ENCODE assay signal across 9 mouse cellular contexts in genomic region chr9:119342728-119343127, GRCm38 (mm10). TPM values are rescaled to one million over a fixed set of nuclear protein-coding genes. Genes with fewer than 3 reads are reported as not detected.
DNase-seq lines count a peak whose midpoint lies in the region; ATAC-seq and TF ChIP-seq lines count a peak whose summit lies in the region.
"Had no signal": no experiment of that assay in that cellular context is flagged by ENCODE, and none has a peak within 500 bp of the region (broad histone marks: within the 10 kb centered on the region; RNA-seq: fewer than 3 reads in every experiment).

No protein-coding gene starts in this region.

- DNase-seq in left cerebral cortex, adult 2 months (ENCODE audit: extremely low spot score in 1 of 2, low spot score in 2 of 2), result no peak
- no peak for DNase-seq in left cerebral cortex, postnatal 25 days (ENCODE audit: low spot score in 2 of 2)
- no peak for DNase-seq in liver, embryonic 11.5 days (ENCODE audit: low spot score)
- DNase-seq in heart, adult 2 months, result no peak
- DNase-seq: adrenal gland, postnatal 14 days; gastrocnemius, postnatal 36 days had no signal

- TF ChIP-seq CTCF in left cerebral cortex, adult 2 months (IDR thresholded peaks at IDR 0.05), result no peak
- no peak for TF ChIP-seq CTCF in heart, adult 2 months (IDR thresholded peaks at IDR 0.05)

- TF ChIP-seq POLR2A in heart, adult 2 months (IDR thresholded peaks at IDR 0.05; ENCODE audit: insufficient read depth, low read depth, low read length), result no peak

- H3K27ac ChIP-seq in left cerebral cortex, adult 2 months, result no peak overlapping the region
- H3K27ac ChIP-seq in intestine, embryonic 16.5 days (ENCODE audit: low read length), result no peak overlapping the region
- no peak overlapping the region for H3K27ac ChIP-seq in liver, embryonic 11.5 days (ENCODE audit: low read depth, low read length)
- no peak overlapping the region for H3K27ac ChIP-seq in neural tube, embryonic 15.5 days (replicated peaks)
- no peak overlapping the region for H3K27ac ChIP-seq in heart, adult 2 months

- H3K4me2 ChIP-seq in intestine, embryonic 16.5 days (ENCODE audit: low read depth, low read length), result peak overlapping the region; percentile 69; the same call in 1 of the 2 replicates
- H3K4me2 ChIP-seq in liver, embryonic 11.5 days, result peak overlapping the region; percentile 92
- peak overlapping the region; percentile 81; the same call in 1 of the 2 replicates for H3K4me2 ChIP-seq in neural tube, embryonic 15.5 days

- WGBS in intestine, embryonic 16.5 days, result 69% methylated on average over 7 of the region's 7 CpGs
- 86% methylated on average over 7 of the region's 7 CpGs for WGBS in liver, embryonic 11.5 days
- 93% methylated on average over 7 of the region's 7 CpGs for WGBS in neural tube, embryonic 15.5 days
- WGBS in heart, adult 2 months, result 90% methylated on average over 7 of the region's 7 CpGs

- H3K36me3 ChIP-seq in intestine, embryonic 16.5 days (ENCODE audit: control insufficient read depth, insufficient read depth, low read length), result peaks cover 3% of the 10 kb centered on the region; the same call in 1 of the 2 replicates
- H3K36me3 ChIP-seq in liver, embryonic 11.5 days (ENCODE audit: control insufficient read depth, insufficient read depth, low read length), result peaks cover 7% of the 10 kb centered on the region
- H3K36me3 ChIP-seq in neural tube, embryonic 15.5 days, result peaks cover 45% of the 10 kb centered on the region
- no peaks in the 10 kb centered on the region for H3K36me3 ChIP-seq in heart, adult 2 months (ENCODE audit: control insufficient read depth, insufficient read depth, low read length)

- intact Hi-C loops in left cerebral cortex, adult 2 months (cut with DNase I), result loop anchor here (5.0 kb wide), 1 partner anchor 60 kb away; the partner anchor contains the start of gene Acvr2b
- intact Hi-C loops in left cerebral cortex, postnatal 25 days (cut with DNase I), result loop anchor here (5.0 to 10.0 kb wide), 2 partner anchors 238 to 415 kb away; partner anchors contain the start of genes Ctdspl and Dlec1
- intact Hi-C loops in heart, adult 2 months (cut with DNase I), result loop anchor here (5.0 to 10.0 kb wide), 2 partner anchors 60 to 238 kb away; partner anchors contain the start of genes Acvr2b and Dlec1

- no peaks in the 10 kb centered on the region for H3K9me3 ChIP-seq in intestine, embryonic 16.5 days (ENCODE audit: control insufficient read depth, low read length)
- H3K9me3 ChIP-seq in liver, embryonic 11.5 days (ENCODE audit: control insufficient read depth, low read length), result no peaks in the 10 kb centered on the region
- no peaks in the 10 kb centered on the region for H3K9me3 ChIP-seq in neural tube, embryonic 15.5 days (replicated peaks)

- H3K4me1 ChIP-seq in intestine, embryonic 16.5 days (ENCODE audit: control insufficient read depth, insufficient read depth, low read length), result peaks cover 16% of the 10 kb centered on the region
- H3K4me1 ChIP-seq in liver, embryonic 11.5 days (replicated peaks; ENCODE audit: control insufficient read depth, insufficient read depth, low read length), result peaks cover 7% of the 10 kb centered on the region
- peaks cover 34% of the 10 kb centered on the region for H3K4me1 ChIP-seq in neural tube, embryonic 15.5 days
- H3K4me1 ChIP-seq in heart, adult 2 months (ENCODE audit: control insufficient read depth, insufficient read depth, low read length), result peaks cover 6% of the 10 kb centered on the region

- H3K9ac ChIP-seq in intestine, embryonic 16.5 days (ENCODE audit: low read depth, low read length), result no peak overlapping the region
- no peak overlapping the region for H3K9ac ChIP-seq in liver, embryonic 11.5 days (ENCODE audit: low read depth, low read length)
- H3K9ac ChIP-seq in neural tube, embryonic 15.5 days (replicated peaks), result no peak overlapping the region
- H3K9ac ChIP-seq in heart, adult 2 months (ENCODE audit: low read depth, low read length), result no peak overlapping the region

- no peak for TF ChIP-seq EP300 in heart, adult 2 months (IDR thresholded peaks at IDR 0.05; ENCODE audit: insufficient read depth, low read depth, low read length)

- H3K79me2 ChIP-seq in heart, adult 2 months (replicated peaks; ENCODE audit: control insufficient read depth, insufficient read depth, low read length), result no peaks in the 10 kb centered on the region

- no peaks in the 10 kb centered on the region for H3K27me3 ChIP-seq in intestine, embryonic 16.5 days (replicated peaks; ENCODE audit: control insufficient read depth, insufficient read depth, low read length)
- H3K27me3 ChIP-seq in liver, embryonic 11.5 days (replicated peaks; ENCODE audit: control insufficient read depth, insufficient read depth, low read length), result no peaks in the 10 kb centered on the region
- 0 out of 2 replicates have a peak, but pooled peaks cover 3% of the 10 kb centered on the region for H3K27me3 ChIP-seq in neural tube, embryonic 15.5 days (replicated peaks)
- H3K27me3 ChIP-seq in heart, adult 2 months (ENCODE audit: control insufficient read depth, insufficient read depth, low read length), result no peaks in the 10 kb centered on the region

- H3K4me3 ChIP-seq in left cerebral cortex, adult 2 months, result peak overlapping the region; percentile 79
- H3K4me3 ChIP-seq in intestine, embryonic 16.5 days (ENCODE audit: low read length), result peak overlapping the region; percentile 74; the same call in 1 of the 2 replicates
- no peak overlapping the region for H3K4me3 ChIP-seq in liver, embryonic 11.5 days (ENCODE audit: low read depth, low read length)
- H3K4me3 ChIP-seq in neural tube, embryonic 15.5 days (replicated peaks), result no peak overlapping the region
- no peak overlapping the region for H3K4me3 ChIP-seq in heart, adult 2 months

- no peak for ATAC-seq in intestine, embryonic 16.5 days
- ATAC-seq in liver, embryonic 11.5 days (replicated peaks; ENCODE audit: low FRiP score), result no peak
- ATAC-seq in neural tube, embryonic 15.5 days (ENCODE audit: low FRiP score), result no peak
- ATAC-seq in megakaryocyte progenitor cell, adult 5-6 weeks (replicated peaks; ENCODE audit: poor library complexity), result no peak

RNA-seq across cellular contexts. Expression of gene Myd88, which starts 1.5 kb away (rescaled TPM):
- total RNA-seq in left cerebral cortex, adult 2 months (2021), result 1 to 10 TPM; 4.6 to 5.5 TPM
- total RNA-seq in left cerebral cortex, postnatal 25 days (2021), result 1 to 10 TPM; 5.4 to 7.3 TPM
- 35.0 and 36.3 TPM in 2 replicates for polyA plus RNA-seq in intestine, embryonic 16.5 days (2015; fragmentation: Nextera tagmentation; extraction: Ambion mirVana)
- 28.6 and 30.6 TPM in 2 replicates for polyA plus RNA-seq in liver, embryonic 11.5 days (2014; fragmentation: Nextera tagmentation; extraction: Ambion mirVana)
- polyA plus RNA-seq in neural tube, embryonic 15.5 days (2015; fragmentation: Nextera tagmentation; extraction: Ambion mirVana), result 6.2 and 13.1 TPM in 2 replicates
- total RNA-seq in heart, adult 2 months (2021), result 10 to 100 TPM; 12.1 to 14.8 TPM
- polyA plus RNA-seq in heart, adult 2 months (2012; rRNA removed), result 12.2 and 14.6 TPM in 2 replicates
- total RNA-seq in megakaryocyte progenitor cell, adult 5-6 weeks (2015), result 33.4 and 34.6 TPM in 2 replicates
- 21.2 and 23.1 TPM in 2 replicates for total RNA-seq in megakaryocyte progenitor cell, adult 5-6 weeks (2017)

RNA-seq across cellular contexts. Expression of gene Acaa1a, which starts 3.3 kb away (rescaled TPM):
- total RNA-seq in left cerebral cortex, adult 2 months (2021), result 10 to 100 TPM; 69.9 to 73.6 TPM
- total RNA-seq in left cerebral cortex, postnatal 25 days (2021), result 10 to 100 TPM; 71.4 to 72.6 TPM
- polyA plus RNA-seq in intestine, embryonic 16.5 days (2015; fragmentation: Nextera tagmentation; extraction: Ambion mirVana), result 114 and 116 TPM in 2 replicates
- 58.8 and 61.2 TPM in 2 replicates for polyA plus RNA-seq in liver, embryonic 11.5 days (2014; fragmentation: Nextera tagmentation; extraction: Ambion mirVana)
- 123 and 128 TPM in 2 replicates for polyA plus RNA-seq in neural tube, embryonic 15.5 days (2015; fragmentation: Nextera tagmentation; extraction: Ambion mirVana)
- total RNA-seq in heart, adult 2 months (2021), result 10 to 100 TPM; 72.4 to 78.5 TPM
- polyA plus RNA-seq in heart, adult 2 months (2012; rRNA removed), result 104 and 107 TPM in 2 replicates
- 19.5 and 20.9 TPM in 2 replicates for total RNA-seq in megakaryocyte progenitor cell, adult 5-6 weeks (2015)
- total RNA-seq in megakaryocyte progenitor cell, adult 5-6 weeks (2017), result 23.2 and 30.1 TPM in 2 replicates

RNA-seq across cellular contexts. Expression of gene Xylb, which starts 14.5 kb away (rescaled TPM):
- total RNA-seq in left cerebral cortex, adult 2 months (2021), result 1 to 10 TPM; 4.9 to 5.5 TPM
- total RNA-seq in left cerebral cortex, postnatal 25 days (2021), result 1 to 10 TPM; 3.3 to 3.8 TPM
- 17.4 and 18.5 TPM in 2 replicates for polyA plus RNA-seq in intestine, embryonic 16.5 days (2015; fragmentation: Nextera tagmentation; extraction: Ambion mirVana)
- 9.5 and 11.0 TPM in 2 replicates for polyA plus RNA-seq in liver, embryonic 11.5 days (2014; fragmentation: Nextera tagmentation; extraction: Ambion mirVana)
- polyA plus RNA-seq in neural tube, embryonic 15.5 days (2015; fragmentation: Nextera tagmentation; extraction: Ambion mirVana), result 2.8 and 3.0 TPM in 2 replicates
- total RNA-seq in heart, adult 2 months (2021), result under 1 TPM; 0.16 to 0.18 TPM
- 0.67 and 1.2 TPM in 2 replicates for polyA plus RNA-seq in heart, adult 2 months (2012; rRNA removed)
- total RNA-seq in megakaryocyte progenitor cell, adult 5-6 weeks (2015), result 3.6 and 3.8 TPM in 2 replicates
- total RNA-seq in megakaryocyte progenitor cell, adult 5-6 weeks (2017), result 2.2 and 5.2 TPM in 2 replicates

RNA-seq across cellular contexts. Expression of gene Oxsr1, which starts 20.5 kb away (rescaled TPM):
- 10 to 100 TPM; 31.1 to 33.9 TPM for total RNA-seq in left cerebral cortex, adult 2 months (2021)
- total RNA-seq in left cerebral cortex, postnatal 25 days (2021), result 10 to 100 TPM; 28.0 to 31.4 TPM
- 9.1 and 9.5 TPM in 2 replicates for polyA plus RNA-seq in intestine, embryonic 16.5 days (2015; fragmentation: Nextera tagmentation; extraction: Ambion mirVana)
- polyA plus RNA-seq in liver, embryonic 11.5 days (2014; fragmentation: Nextera tagmentation; extraction: Ambion mirVana), result 14.2 TPM in 2 replicates
- polyA plus RNA-seq in neural tube, embryonic 15.5 days (2015; fragmentation: Nextera tagmentation; extraction: Ambion mirVana), result 12.2 and 13.0 TPM in 2 replicates
- 10 to 100 TPM; 45.6 to 51.7 TPM for total RNA-seq in heart, adult 2 months (2021)
- 17.4 and 32.7 TPM in 2 replicates for polyA plus RNA-seq in heart, adult 2 months (2012; rRNA removed)
- total RNA-seq in megakaryocyte progenitor cell, adult 5-6 weeks (2015), result 14.5 and 16.9 TPM in 2 replicates
- total RNA-seq in megakaryocyte progenitor cell, adult 5-6 weeks (2017), result 29.1 and 32.2 TPM in 2 replicates

RNA-seq across cellular contexts. Expression of gene Slc22a14, which starts 22.6 kb away (rescaled TPM):
- not detected for total RNA-seq in left cerebral cortex, adult 2 months (2021)
- not detected for total RNA-seq in left cerebral cortex, postnatal 25 days (2021)
- polyA plus RNA-seq in intestine, embryonic 16.5 days (2015; fragmentation: Nextera tagmentation; extraction: Ambion mirVana), result 0.10 and 0.16 TPM in 2 replicates
- polyA plus RNA-seq in liver, embryonic 11.5 days (2014; fragmentation: Nextera tagmentation; extraction: Ambion mirVana), result not detected in 2 replicates
- not detected in 2 replicates for polyA plus RNA-seq in neural tube, embryonic 15.5 days (2015; fragmentation: Nextera tagmentation; extraction: Ambion mirVana)
- not detected for total RNA-seq in heart, adult 2 months (2021)
- 0.35 and 0.78 TPM in 2 replicates for polyA plus RNA-seq in heart, adult 2 months (2012; rRNA removed)
- total RNA-seq in megakaryocyte progenitor cell, adult 5-6 weeks (2015), result not detected in 2 replicates
- not detected in 2 replicates for total RNA-seq in megakaryocyte progenitor cell, adult 5-6 weeks (2017)
- total RNA-seq: adrenal gland, postnatal 14 days; gastrocnemius, postnatal 36 days had no signal

Comparison
In these comparisons a context has a peak if more than half of its experiments do, and no peak if none do; other contexts are left out.
1. H3K4me3 ChIP-seq: peak in left cerebral cortex, adult 2 months (single experiment) and intestine, embryonic 16.5 days (single experiment); none in liver, embryonic 11.5 days (single experiment), neural tube, embryonic 15.5 days (single experiment) and heart, adult 2 months (single experiment).
2. Peak in every context shown above with its lines, with median percentiles within 50 percentile points of each other: H3K4me2 ChIP-seq.